Mouse (Mus musculus) T-helper 17 cell (primary cell): ENCODE data around the gene Cdc42bpg.

ENCODE experiments used
- in situ Hi-C, 2 experiments: fragments of 300-600 bp; cut with MboI, MseI; formaldehyde crosslinking; loops; 1 replicate in 1 of 2; 2 replicates in 1 of 2; pipeline ENCODE4 v1.15.1; 2025; ENCODE audit warnings: high pct_unique_total_duplicates in 2 of 2

The Cdc42bpg gene

GRCm38 (mm10) chr19:6306137-6306551 is at the start of gene Cdc42bpg:
Gene Cdc42bpg, plus strand, starts transcription at chr19:6306456.
- in situ Hi-C loops: loop anchor here (5.0 to 10.0 kb wide), 3 partner anchors 34 to 491 kb away; no protein-coding TSS in a partner anchor

GRCm38 (mm10) chr19:6260428-6260827 is 45.8 kb upstream of the Cdc42bpg start:
- in situ Hi-C loops: loop anchor here (5.0 kb wide), 2 partner anchors 47 to 77 kb away; partner anchors contain the start of gene Cdc42bpg (in 1 of the 2)

- in situ Hi-C loops: loop anchor here (5.0 kb wide), 2 partner anchors 46 to 76 kb away; partner anchors contain the start of gene Cdc42bpg (in 1 of the 2)
Observed at GRCm38 (mm10) chr19:6260946-6261345, 45.3 kb upstream of the Cdc42bpg start.

- in situ Hi-C loops: loop anchor here (5.0 kb wide), 2 partner anchors 46 to 76 kb away; partner anchors contain the start of gene Cdc42bpg (in 1 of the 2)
Observed at GRCm38 (mm10) chr19:6261379-6261778, 44.9 kb upstream of the Cdc42bpg start.

- in situ Hi-C loops: loop anchor here (5.0 kb wide), 2 partner anchors 45 to 75 kb away; partner anchors contain the start of gene Cdc42bpg (in 1 of the 2)
Observed at GRCm38 (mm10) chr19:6262222-6262621, 44.0 kb upstream of the Cdc42bpg start.

- in situ Hi-C loops: loop anchor here (5.0 kb wide), 2 partner anchors 44 to 74 kb away; partner anchors contain the start of gene Cdc42bpg (in 1 of the 2)
Observed at GRCm38 (mm10) chr19:6262839-6263433, 43.3 kb upstream of the Cdc42bpg start.

GRCm38 (mm10) chr19:6264200-6264599 is 42.1 kb upstream of the Cdc42bpg start:
- in situ Hi-C loops: loop anchor here (5.0 kb wide), 2 partner anchors 43 to 73 kb away; partner anchors contain the start of gene Cdc42bpg (in 1 of the 2)

- in situ Hi-C loops: loop anchor here (5.0 kb wide), 2 partner anchors 42 to 72 kb away; partner anchors contain the start of gene Cdc42bpg (in 1 of the 2)
Observed at GRCm38 (mm10) chr19:6264945-6265344, 41.3 kb upstream of the Cdc42bpg start.

GRCm38 (mm10) chr19:6265727-6266182 is 40.5 kb upstream of the Cdc42bpg start:
- in situ Hi-C loops: no loop called here

- in situ Hi-C loops: no loop called here
Observed at GRCm38 (mm10) chr19:6267306-6268169, 38.7 kb upstream of the Cdc42bpg start.

- in situ Hi-C loops: no loop called here
Observed at GRCm38 (mm10) chr19:6268170-6268528, 38.1 kb upstream of the Cdc42bpg start.

GRCm38 (mm10) chr19:6268670-6269132 is 37.6 kb upstream of the Cdc42bpg start:
- in situ Hi-C loops: no loop called here

- in situ Hi-C loops: loop anchor here in 1 of 2 experiments (5.0 kb wide), 1 partner anchor 37 kb away; the partner anchor contains the start of gene Cdc42bpg
Observed at GRCm38 (mm10) chr19:6269798-6270475, 36.3 kb upstream of the Cdc42bpg start.

GRCm38 (mm10) chr19:6270661-6271060 is 35.6 kb upstream of the Cdc42bpg start:
- in situ Hi-C loops: loop anchor here in 1 of 2 experiments (5.0 kb wide), 1 partner anchor 37 kb away; the partner anchor contains the start of gene Cdc42bpg

- in situ Hi-C loops: loop anchor here in 1 of 2 experiments (5.0 kb wide), 1 partner anchor 36 kb away; the partner anchor contains the start of gene Cdc42bpg
Observed at GRCm38 (mm10) chr19:6271206-6271605, 35.0 kb upstream of the Cdc42bpg start.

GRCm38 (mm10) chr19:6272053-6272452 is 34.2 kb upstream of the Cdc42bpg start:
- in situ Hi-C loops: loop anchor here in 1 of 2 experiments (5.0 kb wide), 1 partner anchor 35 kb away; the partner anchor contains the start of gene Cdc42bpg

GRCm38 (mm10) chr19:6272738-6273137 is 33.5 kb upstream of the Cdc42bpg start:
- in situ Hi-C loops: loop anchor here in 1 of 2 experiments (5.0 kb wide), 1 partner anchor 35 kb away; the partner anchor contains the start of gene Cdc42bpg

- in situ Hi-C loops: loop anchor here in 1 of 2 experiments (5.0 kb wide), 1 partner anchor 34 kb away; the partner anchor contains the start of gene Cdc42bpg
Observed at GRCm38 (mm10) chr19:6273592-6273991, 32.7 kb upstream of the Cdc42bpg start.

- in situ Hi-C loops: loop anchor here in 1 of 2 experiments (5.0 kb wide), 1 partner anchor 33 kb away; the partner anchor contains the start of gene Cdc42bpg
Observed at GRCm38 (mm10) chr19:6273998-6274608, 32.2 kb upstream of the Cdc42bpg start.
